Mouse (Mus musculus) spleen, adult 2 months (tissue): ENCODE results near the gene Gabbr2.

Experiments used
- CTCF ChIP-seq: fragments of 200-500 bp; IDR thresholded peaks from 2 replicates; pipeline ENCODE4 v1.5.1; 2011; ENCODE audit warnings: mild to moderate bottlenecking, inconsistent platforms; ENCODE audit not compliant: insufficient read depth, insufficient read length, insufficient replicate concordance; ENCODE audit errors: extremely low read depth
- POLR2A ChIP-seq: fragments of 200-500 bp; IDR thresholded peaks from 2 replicates; pipeline ENCODE4 v1.6.1; 2011; ENCODE audit warnings: low read depth, low read length, inconsistent platforms

- TF ChIP-seq POLR2A (no peak), CTCF (no peak)
Observed at GRCm38 (mm10) chr4:46836065-46836464, 155.6 kb downstream of the Gabbr2 start.
